Comparison of ENCODE assay signal across 1 mouse cellular context in the genomic region with DNA sequence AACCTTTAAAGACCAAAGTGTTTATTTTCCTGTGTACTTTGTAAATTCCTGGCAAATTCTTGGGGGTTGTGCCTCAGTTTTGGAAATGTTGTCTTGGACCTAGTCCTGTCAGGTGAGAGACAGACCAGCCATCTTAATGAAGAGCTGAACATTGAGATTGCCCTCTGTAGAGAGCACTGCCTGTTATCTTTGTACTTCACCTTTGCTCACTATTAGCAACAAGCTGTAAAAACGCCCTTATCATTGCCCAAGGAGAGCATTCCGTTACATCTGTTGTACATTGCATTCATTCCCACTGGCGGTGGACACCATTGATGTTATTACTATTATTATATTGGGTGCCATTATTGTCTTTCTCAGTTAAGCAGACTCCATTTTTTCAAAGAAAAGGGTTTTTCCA.
TF ChIP-seq lines count a peak whose summit lies in the region.

No protein-coding gene starts in this region.

TF ChIP-seq in MEL, 35 proteins besides CTCF, POLR2A, EP300 and RAD21:
- TF ChIP-seq TCF12 (IDR thresholded peaks at IDR 0.05; ENCODE audit: low read depth, low read length) = peak; percentile 68; the same call in 1 of the 2 replicates
- TF ChIP-seq SMC3 (IDR thresholded peaks at IDR 0.05; ENCODE audit: low read depth, low read length) = no peak
